Mouse (Mus musculus) MEL (cell line): ENCODE data around the gene Rprd2. TPM values are rescaled to one million over a fixed set of nuclear protein-coding genes. Genes with fewer than 3 reads are reported as not detected.

Experiments used
- DNase-seq: peaks from one replicate; pipeline ENCODE4 v3.0.0; 2011; ENCODE audit warnings: low read depth, low spot score
- H3K27ac ChIP-seq: 2 replicates; pipeline ENCODE4 v1.5.1; 2012; ENCODE audit warnings: low read depth, mild to moderate bottlenecking, control low read depth, low read length, moderate library complexity; ENCODE audit not compliant: control insufficient read depth
- H3K27me3 ChIP-seq, 2 experiments: fragments of 150-350 bp in 1 of 2; sonication (generic) in 1 of 2; 2 replicates each; pipeline ENCODE4 v1.6.1; 2012; ENCODE audit warnings: low read length in 2 of 2, mild to moderate bottlenecking in 2 of 2, improper control_type of control experiment in 1 of 2, moderate library complexity in 1 of 2; ENCODE audit not compliant: insufficient read depth in 2 of 2, control insufficient read depth in 1 of 2
- H3K36me3 ChIP-seq, 2 experiments: 2 replicates each; pipeline ENCODE4 v1.6.1; 2012 to 2014; ENCODE audit warnings: low read length in 2 of 2, improper control_type of control experiment in 1 of 2, inconsistent platforms in 1 of 2, mild to moderate bottlenecking in 1 of 2; ENCODE audit not compliant: insufficient read depth in 2 of 2, control insufficient read depth in 1 of 2
- H3K4me1 ChIP-seq, 2 experiments: fragments of 150-350 bp in 1 of 2; sonication (generic) in 1 of 2; 2 replicates each; pipeline ENCODE4 v1.6.1; 2012; ENCODE audit warnings: low read length in 2 of 2, improper control_type of control experiment in 1 of 2, mild to moderate bottlenecking in 1 of 2; ENCODE audit not compliant: insufficient read depth in 2 of 2, control insufficient read depth in 1 of 2
- H3K4me3 ChIP-seq, 2 experiments: fragments of 150-350 bp in 1 of 2; sonication (generic) in 1 of 2; 2 replicates each; pipeline ENCODE4 v1.5.1; 2012; ENCODE audit warnings: low read depth in 2 of 2, low read length in 2 of 2, mild to moderate bottlenecking in 2 of 2, moderate library complexity in 2 of 2, control low read depth in 1 of 2, improper control_type of control experiment in 1 of 2; ENCODE audit not compliant: control insufficient read depth in 1 of 2, insufficient read depth in 1 of 2
- H3K79me2 ChIP-seq: 2 replicates; pipeline ENCODE4 v1.6.1; 2012; ENCODE audit warnings: mild to moderate bottlenecking, low read length, moderate library complexity; ENCODE audit not compliant: control insufficient read depth, poor library complexity, insufficient read depth
- H3K9ac ChIP-seq: 2 replicates; pipeline ENCODE4 v1.6.1; 2012; ENCODE audit warnings: low read depth, mild to moderate bottlenecking, control low read depth, low read length, moderate library complexity; ENCODE audit not compliant: control insufficient read depth, poor library complexity, severe bottlenecking
- H3K9me3 ChIP-seq: fragments of 150-350 bp; sonication (generic); replicated peaks from 2 replicates; pipeline ENCODE4 v1.6.1; 2012; ENCODE audit warnings: mild to moderate bottlenecking, low read length, improper control_type of control experiment, moderate library complexity; ENCODE audit not compliant: insufficient read depth
- CHD1 ChIP-seq: IDR thresholded peaks from 2 replicates; pipeline ENCODE4 v1.6.1; 2012; ENCODE audit warnings: low read depth, mild to moderate bottlenecking, inconsistent platforms, low read length, improper control_type of control experiment
- CHD2 ChIP-seq: IDR thresholded peaks from 2 replicates; pipeline ENCODE4 v1.6.1; 2011; ENCODE audit warnings: low read length, improper control_type of control experiment
- CTCF ChIP-seq, 3 experiments: IDR thresholded peaks in 2 of 3; conservative IDR thresholded peaks in 1 of 3; 2 replicates each; pipeline ENCODE4 v1.5.1; 2011 to 2012; ENCODE audit warnings: low read length in 3 of 3, low read depth in 2 of 3, mild to moderate bottlenecking in 2 of 3, improper control_type of control experiment in 1 of 3, inconsistent platforms in 1 of 3, mixed read lengths in 1 of 3, moderate library complexity in 1 of 3; ENCODE audit not compliant: control insufficient read depth in 1 of 3, insufficient read depth in 1 of 3, poor library complexity in 1 of 3, severe bottlenecking in 1 of 3
- E2F4 ChIP-seq: IDR thresholded peaks from 2 replicates; pipeline ENCODE4 v1.6.1; 2011; ENCODE audit warnings: low read depth, low read length, improper control_type of control experiment, borderline replicate concordance
- ELF1 ChIP-seq: IDR thresholded peaks from 2 replicates; pipeline ENCODE4 v1.6.1; 2014; ENCODE audit warnings: low read depth, mild to moderate bottlenecking, inconsistent platforms, low read length, improper control_type of control experiment, moderate library complexity
- EP300 ChIP-seq, 2 experiments: IDR thresholded peaks; 2 replicates each; pipeline ENCODE4 v1.6.1; 2011; ENCODE audit warnings: improper control_type of control experiment in 2 of 2, low read length in 2 of 2, low read depth in 1 of 2, mild to moderate bottlenecking in 1 of 2
- ETS1 ChIP-seq: IDR thresholded peaks from 2 replicates; pipeline ENCODE4 v1.6.1; 2012; ENCODE audit warnings: low read depth, mild to moderate bottlenecking, inconsistent platforms, low read length, improper control_type of control experiment, moderate library complexity
- GABPA ChIP-seq: IDR thresholded peaks from 2 replicates; pipeline ENCODE4 v1.6.1; 2012; ENCODE audit warnings: low read depth, mild to moderate bottlenecking, inconsistent platforms, low read length, improper control_type of control experiment, moderate library complexity
- HCFC1 ChIP-seq: IDR thresholded peaks from 2 replicates; pipeline ENCODE4 v1.6.1; 2012; ENCODE audit warnings: low read depth, mild to moderate bottlenecking, inconsistent platforms, low read length, improper control_type of control experiment, moderate library complexity
- JUND ChIP-seq: IDR thresholded peaks from 2 replicates; pipeline ENCODE4 v1.6.1; 2011; ENCODE audit warnings: low read depth, mild to moderate bottlenecking, improper control_type of control experiment, low read length
- MAX ChIP-seq: IDR thresholded peaks from 2 replicates; pipeline ENCODE4 v1.6.1; 2011; ENCODE audit warnings: low read length, improper control_type of control experiment
- MAZ ChIP-seq: IDR thresholded peaks from 2 replicates; pipeline ENCODE4 v1.6.1; 2012; ENCODE audit warnings: low read depth, mild to moderate bottlenecking, inconsistent platforms, low read length, improper control_type of control experiment
- MXI1 ChIP-seq: IDR thresholded peaks from 2 replicates; pipeline ENCODE4 v1.6.1; 2011; ENCODE audit warnings: mild to moderate bottlenecking, low read depth, low read length, improper control_type of control experiment
- MYB ChIP-seq: IDR thresholded peaks from 2 replicates; pipeline ENCODE4 v1.6.1; 2011; ENCODE audit warnings: mild to moderate bottlenecking, low read depth, low read length, improper control_type of control experiment
- NELFE ChIP-seq: IDR thresholded peaks from 2 replicates; pipeline ENCODE4 v1.6.1; 2011; ENCODE audit warnings: low read depth, low read length, improper control_type of control experiment
- POLR2AphosphoS5 ChIP-seq: IDR thresholded peaks from 2 replicates; pipeline ENCODE4 v1.6.1; 2012; ENCODE audit warnings: low read depth, borderline replicate concordance, mild to moderate bottlenecking, inconsistent platforms, low read length, moderate library complexity, mixed read lengths
- RAD21 ChIP-seq: IDR thresholded peaks from 2 replicates; pipeline ENCODE4 v1.6.1; 2011; ENCODE audit warnings: mild to moderate bottlenecking, low read depth, low read length, improper control_type of control experiment
- SIN3A ChIP-seq: IDR thresholded peaks from 2 replicates; pipeline ENCODE4 v1.6.1; 2012; ENCODE audit warnings: low read length, improper control_type of control experiment, inconsistent platforms
- TAL1 ChIP-seq: IDR thresholded peaks from 2 replicates; pipeline ENCODE4 v1.6.1; 2012; ENCODE audit warnings: mild to moderate bottlenecking, inconsistent platforms, low read length, moderate library complexity, mixed read lengths
- USF2 ChIP-seq, 2 experiments: IDR thresholded peaks; 2 replicates each; pipeline ENCODE4 v1.6.1; 2011 to 2012; ENCODE audit warnings: improper control_type of control experiment in 2 of 2, low read length in 2 of 2, borderline replicate concordance in 1 of 2, inconsistent platforms in 1 of 2, low read depth in 1 of 2, mild to moderate bottlenecking in 1 of 2; ENCODE audit not compliant: insufficient read depth in 1 of 2
- ZKSCAN1 ChIP-seq: IDR thresholded peaks from 2 replicates; pipeline ENCODE4 v1.6.1; 2012; ENCODE audit warnings: low read depth, mild to moderate bottlenecking, inconsistent platforms, low read length, improper control_type of control experiment, moderate library complexity
- ZMIZ1 ChIP-seq: IDR thresholded peaks from 2 replicates; pipeline ENCODE4 v1.6.1; 2012; ENCODE audit warnings: low read depth, mild to moderate bottlenecking, inconsistent platforms, low read length, improper control_type of control experiment, moderate library complexity
- polyA plus RNA-seq, 2 experiments: library from polyadenylated mRNA; stranded (reverse) in 1 of 2; unstranded in 1 of 2; fragments of >175 nt in 1 of 2; fragments of >200 nt in 1 of 2; gene quantifications; 2 replicates each; pipeline versions ENCODE4 v1.2.1 to v1.2.4; 2012; ENCODE audit warnings: low replicate concordance in 2 of 2, low read depth in 1 of 2; ENCODE audit not compliant: insufficient read length in 2 of 2, insufficient read depth in 1 of 2, missing spikeins in 1 of 2
- total RNA-seq: library from RNA; depleted of rRNA; stranded (reverse); fragments of 300-350 nt; gene quantifications from 2 replicates; pipeline ENCODE4 v1.2.3, GENCODE M21; 2012

Rprd2 gene
- total and polyA plus RNA-seq, 3 experiments: 16.3 to 42.0 (median 31.9) TPM

- TF ChIP-seq RAD21 (peak; percentile 7; the same call in 1 of the 2 replicates), SIN3A (peak; percentile 98), CTCF (IDR thresholded peaks at IDR 0.05 in 2 of 3, conservative IDR thresholded peaks at IDR 0.05 in 1 of 3; ENCODE audit: control insufficient read depth in 1 of 3, insufficient read depth in 1 of 3, low read depth in 2 of 3, low read length in 3 of 3, poor library complexity in 1 of 3, severe bottlenecking in 1 of 3) (no peak), GABPA (no peak), EP300 (IDR thresholded peaks at IDR 0.05; ENCODE audit: low read depth in 1 of 2, low read length in 2 of 2) (peak in 1 of 2 experiments; percentile 68; a peak in 2 of 4 replicates)
Observed at GRCm38 (mm10) chr3:95754345-95755206, 64.1 kb downstream of the Rprd2 start (continued).

- peaks cover 14 to 40% of the 10 kb centered on the region in 2 experiments for H3K36me3 ChIP-seq
- TF ChIP-seq RAD21 (no peak), MXI1 (no peak), CHD2 (no peak), ZKSCAN1 (no peak), EP300 (IDR thresholded peaks at IDR 0.05; ENCODE audit: low read depth in 1 of 2, low read length in 2 of 2) (no peak), MAZ (no peak)
- H3K4me1 ChIP-seq: peaks cover 0 to 5% of the 10 kb centered on the region in 2 experiments; a peak in 3 of 4 replicates
Observed at GRCm38 (mm10) chr3:95752935-95753334, 65.7 kb downstream of the Rprd2 start.

GRCm38 (mm10) chr3:95740406-95740805, 78.3 kb downstream of the Rprd2 start:
- no peak for TF ChIP-seq MYB
- no peak for TF ChIP-seq USF2 (IDR thresholded peaks at IDR 0.05; ENCODE audit: borderline replicate concordance in 1 of 2, insufficient read depth in 1 of 2, low read depth in 1 of 2, low read length in 2 of 2)
- TF ChIP-seq POLR2AphosphoS5: no peak
- TF ChIP-seq JUND: no peak
- no peak for TF ChIP-seq ELF1
- no peak for TF ChIP-seq EP300 (IDR thresholded peaks at IDR 0.05; ENCODE audit: low read depth in 1 of 2, low read length in 2 of 2)
- TF ChIP-seq ZMIZ1: no peak
- no peak for TF ChIP-seq TAL1
- TF ChIP-seq SIN3A: no peak
- no peak for TF ChIP-seq MAX
- TF ChIP-seq ETS1: no peak
- TF ChIP-seq CHD1: no peak
- no peak for TF ChIP-seq ZKSCAN1
- TF ChIP-seq HCFC1: no peak
- TF ChIP-seq NELFE: no peak
- TF ChIP-seq E2F4: no peak
- Histone ChIP-seq H3K9me3 (no peaks in the 10 kb centered on the region), H3K79me2 (no peaks in the 10 kb centered on the region), H3K36me3 (peaks cover 20 to 24% of the 10 kb centered on the region in 2 experiments), H3K4me1 (peaks cover 0 to 18% of the 10 kb centered on the region in 2 experiments; a peak in 2 of 4 replicates), H3K9ac (no peak overlapping the region), H3K27ac (no peak overlapping the region), H3K27me3 (no peaks in the 10 kb centered on the region), H3K4me3 (no peak overlapping the region)
- DNase-seq: peak; percentile 55

More at GRCm38 (mm10) chr3:95752935-95753334, 65.7 kb downstream of the Rprd2 start:
- Histone ChIP-seq H3K27ac (no peak overlapping the region), H3K79me2 (peaks cover 14% of the 10 kb centered on the region), H3K9ac (no peak overlapping the region), H3K27me3 (no peaks in the 10 kb centered on the region), H3K9me3 (no peaks in the 10 kb centered on the region), H3K4me3 (no peak overlapping the region)
- no peak for DNase-seq
